Mouse (Mus musculus) brain, embryonic 14.5 days (tissue): ENCODE results near the gene Tmem106a.

Source experiments
- CTCF ChIP-seq: fragments of 200-500 bp; IDR thresholded peaks from 2 replicates; pipeline ENCODE4 v1.5.1; 2012; ENCODE audit warnings: inconsistent platforms, mild to moderate bottlenecking, moderate library complexity, borderline replicate concordance; ENCODE audit not compliant: insufficient read depth, insufficient read length; ENCODE audit errors: extremely low read depth
- POLR2A ChIP-seq: fragments of 200-500 bp; IDR thresholded peaks from 2 replicates; pipeline ENCODE4 v1.6.1; 2012; ENCODE audit warnings: mild to moderate bottlenecking, inconsistent platforms, borderline replicate concordance; ENCODE audit not compliant: poor library complexity, insufficient read depth, insufficient read length, severe bottlenecking; ENCODE audit errors: extremely low read depth

- TF ChIP-seq CTCF = no peak
- no peak for TF ChIP-seq POLR2A
These were observed 53.6 kb downstream of the Tmem106a start for GRCm38 (mm10) chr11:101635660-101636059.
